Mouse (Mus musculus) testis, adult 2 months (tissue): ENCODE data around the gene Mtg2.

Experiments used
- CTCF ChIP-seq: fragments of 200-500 bp; IDR thresholded peaks from 2 replicates; pipeline ENCODE4 v1.5.1; 2012; ENCODE audit warnings: low read depth, mild to moderate bottlenecking, inconsistent platforms, low read length, moderate library complexity; ENCODE audit not compliant: control insufficient read depth, insufficient read depth, insufficient replicate concordance
- POLR2A ChIP-seq: fragments of 200-500 bp; IDR thresholded peaks from 2 replicates; pipeline ENCODE4 v1.6.1; 2012; ENCODE audit warnings: low read depth, mild to moderate bottlenecking, inconsistent platforms, low read length, moderate library complexity; ENCODE audit not compliant: control insufficient read depth

- TF ChIP-seq CTCF (no peak), POLR2A (no peak)
These were observed 49.9 kb downstream of the Mtg2 start for GRCm38 (mm10) chr2:180120292-180120761.
